Mouse (Mus musculus) gastrocnemius, adult 2 months (tissue): Measurements from ENCODE around the gene Rab3b. TPM values are rescaled to one million over a fixed set of nuclear protein-coding genes. Genes with fewer than 3 reads are reported as not detected.
A peak's percentile ranks its signal among the peaks of the same experiment; 100 is the strongest.

Source experiments
- DNase-seq: peaks from one replicate; pipeline ENCODE4 v3.0.0; 2022
- H3K27ac ChIP-seq: fragments of 200-600 bp; 2 replicates; pipeline ENCODE4 v1.8.1; 2022; ENCODE audit warnings: mild to moderate bottlenecking
- H3K4me3 ChIP-seq: fragments of 200-600 bp; 2 replicates; pipeline ENCODE4 v1.8.1; 2022; ENCODE audit warnings: mild to moderate bottlenecking, moderate library complexity
- CTCF ChIP-seq: fragments of 200-600 bp; IDR thresholded peaks from 2 replicates; pipeline ENCODE4 v1.8.1; 2022; ENCODE audit warnings: antibody characterized with exemption, mild to moderate bottlenecking, moderate library complexity
- intact Hi-C: fragments of 180-260 bp; cut with DNase I; formaldehyde crosslinking; loops from one replicate; pipeline ENCODE4 v1.15.1; 2025
- long read RNA-seq, 2 experiments: library from polyadenylated mRNA; stranded (forward); transcript quantifications; one replicate each; pipeline ENCODE4 v2.0.0; 2021
- total RNA-seq, 2 experiments: library from RNA; stranded (reverse); gene quantifications; 2 replicates each; pipeline ENCODE4 v1.2.3; 2021

Gene Rab3b
- under 1 TPM in 1 of 2 experiments, not detected in 1; 0.42 TPM for total RNA-seq
- long read RNA-seq, experiment 1, result 0 reads
- long read RNA-seq, experiment 2, result 0 reads

- DNase-seq, result peak; percentile 47
- no peak within 1 kb of the TSS for H3K27ac ChIP-seq
- peak within 1 kb of the TSS; percentile 67 for H3K4me3 ChIP-seq
- intact Hi-C loops, result no loop called here
- TF ChIP-seq CTCF, result no peak
Measured at GRCm38 (mm10) chr4:108878963-108879822, at the start of gene Rab3b. Gene Rab3b (plus strand): TSS chr4:108879063.

DNA sequence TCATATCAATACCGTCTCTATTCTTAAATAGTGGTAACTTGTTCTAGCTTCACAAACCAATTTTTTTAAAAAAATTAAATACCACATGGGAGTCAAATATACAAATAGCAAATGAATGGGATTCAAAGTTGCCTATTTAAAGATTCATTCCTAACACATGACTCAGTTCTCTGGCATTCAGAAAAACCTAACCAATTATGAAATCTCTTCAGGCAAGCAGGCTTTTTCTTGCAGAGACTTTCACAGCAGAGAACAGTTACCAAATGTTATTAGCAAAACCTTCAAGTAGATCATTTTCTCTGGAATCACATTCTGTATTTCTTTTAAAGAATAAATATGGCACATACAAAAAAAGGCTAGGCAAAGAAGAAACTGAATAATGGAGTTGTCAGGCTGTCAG is 48.2 kb upstream of the Rab3b start:
- Histone ChIP-seq H3K27ac (no peak overlapping the region), H3K4me3 (no peak overlapping the region)
- intact Hi-C loops, result no loop called here
- DNase-seq, result no peak
- TF ChIP-seq CTCF, result no peak

- H3K27ac ChIP-seq, result peak within 1 kb of the TSS; percentile 94
- TF ChIP-seq CTCF, result no peak
- intact Hi-C loops, result loop anchor here (1.0 kb wide), 1 partner anchor 14 kb away; the partner anchor contains the start of gene Kti12
- peak; percentile 94 for DNase-seq
- H3K4me3 ChIP-seq, result peak within 1 kb of the TSS; percentile 90
Measured at GRCm38 (mm10) chr4:108832916-108833827, 45.7 kb upstream of the Rab3b start, which contains the start of gene Btf3l4. Gene Btf3l4 (minus strand): TSS chr4:108833614.

DNA sequence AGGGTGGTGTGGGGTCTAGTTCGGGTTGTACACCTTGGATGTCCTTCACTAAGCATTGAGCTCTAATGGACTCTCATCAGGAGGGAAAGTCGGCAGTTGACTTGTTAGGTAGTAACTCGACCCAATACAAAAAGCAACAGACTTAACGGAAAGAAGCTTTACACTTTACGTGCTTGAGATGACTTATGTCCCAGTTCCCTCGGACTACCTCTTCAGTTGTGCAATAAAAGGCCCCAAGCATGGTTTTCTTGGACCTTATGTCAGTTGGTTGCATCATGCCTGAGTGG is 45.1 kb upstream of the Rab3b start:
- TF ChIP-seq CTCF, result no peak
- H3K27ac ChIP-seq, result peak overlapping the region; percentile 94
- peak overlapping the region; percentile 90 for H3K4me3 ChIP-seq
- no peak for DNase-seq
- intact Hi-C loops, result loop anchor here (1.0 kb wide), 1 partner anchor 14 kb away; the partner anchor contains the start of gene Kti12

- TF ChIP-seq CTCF, result no peak
- peak within 1 kb of the TSS; percentile 90 for H3K4me3 ChIP-seq
- H3K27ac ChIP-seq, result peak within 1 kb of the TSS; percentile 94
- intact Hi-C loops, result no loop called here
- DNase-seq, result peak; percentile 88
Measured at GRCm38 (mm10) chr4:108834115-108834970, 44.5 kb upstream of the Rab3b start, which contains the start of gene Txndc12. Gene Txndc12 (plus strand): TSS chr4:108834601.

GRCm38 (mm10) chr4:108834971-108835311 is 43.9 kb upstream of the Rab3b start:
- peak overlapping the region; percentile 94 for H3K27ac ChIP-seq
- intact Hi-C loops, result no loop called here
- DNase-seq, result peak; percentile 23
- TF ChIP-seq CTCF, result no peak
- peak overlapping the region; percentile 90 for H3K4me3 ChIP-seq

- DNase-seq, result no peak
- TF ChIP-seq CTCF, result no peak
- Histone ChIP-seq H3K4me3 (peak overlapping the region; percentile 90), H3K27ac (peak overlapping the region; percentile 94)
- intact Hi-C loops, result no loop called here
Measured at GRCm38 (mm10) chr4:108835496-108835895, 43.4 kb upstream of the Rab3b start.

- DNase-seq, result peak; percentile 67
- intact Hi-C loops, result no loop called here
- no peak overlapping the region; the same call in 1 of the 2 replicates for H3K4me3 ChIP-seq
- peak overlapping the region; percentile 73 for H3K27ac ChIP-seq
- no peak for TF ChIP-seq CTCF
Measured at GRCm38 (mm10) chr4:108838031-108838430, 40.8 kb upstream of the Rab3b start.

GRCm38 (mm10) chr4:108841920-108842578 is 36.8 kb upstream of the Rab3b start:
- Histone ChIP-seq H3K4me3 (no peak overlapping the region), H3K27ac (no peak overlapping the region)
- TF ChIP-seq CTCF, result no peak
- DNase-seq, result no peak
- intact Hi-C loops, result no loop called here

GRCm38 (mm10) chr4:108843336-108843735 is 35.5 kb upstream of the Rab3b start:
- no peak for DNase-seq
- Histone ChIP-seq H3K4me3 (no peak overlapping the region), H3K27ac (no peak overlapping the region)
- no peak for TF ChIP-seq CTCF
- intact Hi-C loops, result no loop called here

- H3K27ac ChIP-seq, result no peak overlapping the region
- intact Hi-C loops, result no loop called here
- no peak overlapping the region for H3K4me3 ChIP-seq
- no peak for DNase-seq
- no peak for TF ChIP-seq CTCF
Measured at GRCm38 (mm10) chr4:108845824-108846569, 32.9 kb upstream of the Rab3b start.
